Mouse (Mus musculus) right cerebral cortex, postnatal 14 days (tissue): ENCODE data around the gene Ankrd31.

Source experiments
- DNase-seq: peaks from one replicate; pipeline ENCODE4 v3.0.0; 2022

Ankrd31 gene

DNA sequence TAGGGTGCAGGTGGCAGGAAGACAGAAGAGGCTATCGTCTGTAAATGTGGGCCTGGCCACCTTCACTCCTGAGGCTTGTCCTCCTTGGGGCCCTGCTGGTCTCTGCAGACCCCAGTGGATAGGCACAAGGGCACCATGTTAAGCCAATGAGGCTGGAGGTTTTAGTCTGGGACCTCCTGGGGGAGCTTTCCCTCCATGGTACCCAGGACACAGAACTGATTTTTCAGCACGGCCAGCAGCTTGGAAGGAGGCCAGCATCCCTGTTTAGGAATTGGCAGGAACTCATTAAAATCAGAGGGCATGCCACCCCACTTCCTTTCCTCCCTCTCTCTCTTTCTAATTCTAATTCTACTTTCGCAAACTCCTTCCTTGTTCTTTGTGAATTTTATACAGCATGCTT, 195.5 kb downstream of the Ankrd31 start:
- peak; percentile 55 for DNase-seq

DNA sequence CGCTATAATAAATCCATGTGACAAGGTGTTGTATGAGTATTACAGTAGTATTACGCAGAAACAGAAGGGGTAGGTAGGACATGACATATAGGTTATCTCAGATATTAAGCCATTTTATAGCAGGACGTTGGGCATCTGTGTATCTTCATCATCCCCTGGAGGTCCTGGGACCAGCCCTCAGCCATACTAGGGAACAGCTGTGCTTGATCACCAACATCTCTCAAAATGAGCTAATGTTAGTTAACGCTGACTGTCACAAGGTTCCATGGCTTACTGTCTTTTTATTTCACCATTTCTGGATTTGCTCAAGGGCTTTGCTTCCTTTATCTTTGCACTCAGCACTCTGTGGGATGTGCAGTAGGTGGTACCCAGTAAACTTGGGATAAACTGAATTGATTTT, 197.7 kb downstream of the Ankrd31 start:
- DNase-seq, result no peak

DNA sequence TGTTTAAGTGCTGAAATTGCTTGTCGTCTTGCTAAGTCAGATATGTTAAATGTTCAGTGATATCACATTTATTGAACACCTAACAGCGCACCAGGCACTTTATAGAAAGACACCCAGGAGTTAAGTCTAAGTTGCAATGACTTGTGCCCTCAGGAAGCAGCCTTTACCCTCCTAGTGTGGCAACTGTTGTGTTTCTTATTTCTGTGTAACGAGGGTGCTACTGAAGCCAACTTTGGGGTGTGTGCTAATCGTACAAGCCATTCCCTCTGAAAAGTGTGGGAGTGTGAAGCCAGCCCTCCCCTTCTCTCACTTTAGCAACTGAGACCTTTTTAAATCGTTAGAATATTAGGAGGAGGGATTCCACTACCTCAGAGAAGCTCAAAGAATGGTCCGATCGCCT, 199.7 kb downstream of the Ankrd31 start:
- DNase-seq, result no peak

DNA sequence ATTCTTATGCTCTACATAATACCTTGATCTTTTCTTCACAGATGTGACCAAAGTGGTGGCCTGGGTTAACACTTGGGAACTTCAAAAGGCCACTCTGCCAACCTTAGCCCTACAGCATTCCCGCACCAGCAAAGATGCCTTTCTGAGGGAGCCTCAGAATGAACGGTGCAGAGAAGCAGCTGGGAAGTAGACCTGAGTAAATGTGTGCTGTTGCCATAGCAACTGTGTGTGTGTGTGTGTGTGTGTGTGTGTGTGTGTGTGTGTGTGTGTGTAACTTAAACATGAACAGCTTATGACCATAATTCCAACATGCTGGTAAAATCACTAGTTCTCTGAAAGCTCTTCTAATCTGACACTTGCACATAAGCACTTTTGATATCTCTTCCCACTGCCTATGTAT, 203.8 kb downstream of the Ankrd31 start:
- DNase-seq, result peak; percentile 43

- no peak for DNase-seq
Measured at GRCm38 (mm10) chr13:96956466-96956865, 208.4 kb downstream of the Ankrd31 start.
